Mouse (Mus musculus) liver, adult 2 months (tissue): ENCODE data around the gene Ifi35. TPM values are rescaled to one million over a fixed set of nuclear protein-coding genes. Genes with fewer than 3 reads are reported as not detected.

Experiments used
- DNase-seq: peaks from one replicate; pipeline ENCODE4 v3.0.0-alpha.2; 2011; ENCODE audit warnings: low read depth, low spot score; ENCODE audit errors: extremely low read depth
- H3K27ac ChIP-seq: fragments of 200-500 bp; replicated peaks from 2 replicates; pipeline ENCODE4 v1.5.1; 2012; ENCODE audit warnings: low read depth, mild to moderate bottlenecking, control low read depth, inconsistent platforms, low read length; ENCODE audit not compliant: insufficient read depth
- H3K27me3 ChIP-seq: fragments of 200-500 bp; 2 replicates; pipeline ENCODE4 v1.6.1; 2012; ENCODE audit warnings: mild to moderate bottlenecking, moderate library complexity, low read length, inconsistent platforms; ENCODE audit not compliant: control insufficient read depth, insufficient read depth
- H3K36me3 ChIP-seq: fragments of 200-500 bp; 2 replicates; pipeline ENCODE4 v1.6.1; 2012; ENCODE audit warnings: low read length, inconsistent platforms; ENCODE audit not compliant: control insufficient read depth, insufficient read depth
- H3K4me1 ChIP-seq: fragments of 200-500 bp; 2 replicates; pipeline ENCODE4 v1.6.1; 2011; ENCODE audit warnings: low read length; ENCODE audit not compliant: control insufficient read depth, insufficient read depth
- H3K4me3 ChIP-seq: fragments of 200-500 bp; 2 replicates; pipeline ENCODE4 v1.5.1; 2011; ENCODE audit warnings: low read depth, mild to moderate bottlenecking, control low read depth, low read length, moderate library complexity; ENCODE audit not compliant: insufficient read depth
- H3K79me2 ChIP-seq: fragments of 200-500 bp; 2 replicates; pipeline ENCODE4 v1.6.1; 2012; ENCODE audit warnings: inconsistent platforms, mild to moderate bottlenecking, low read length, moderate library complexity; ENCODE audit not compliant: control insufficient read depth, insufficient read depth
- H3K9ac ChIP-seq: fragments of 200-500 bp; 2 replicates; pipeline ENCODE4 v1.6.1; 2012; ENCODE audit warnings: low read depth, mild to moderate bottlenecking, control low read depth, inconsistent platforms, low read length
- CTCF ChIP-seq: fragments of 200-500 bp; IDR thresholded peaks from 2 replicates; pipeline ENCODE4 v1.5.1; 2011; ENCODE audit warnings: low read depth, low read length, control low read depth
- POLR2A ChIP-seq: fragments of 200-500 bp; IDR thresholded peaks from 2 replicates; pipeline ENCODE4 v1.6.1; 2011; ENCODE audit warnings: low read length, control low read depth; ENCODE audit not compliant: insufficient read depth; ENCODE audit errors: extremely low read depth
- WGBS: fragments of 180-500 bp; shearing (Covaris S2); methylation state at CpG from one replicate; pipeline ENCODE4 v1.1.7; 2018; 5-methylcytosine and 5-hydroxymethylcytosine counted together
- polyA plus RNA-seq: library from polyadenylated mRNA; depleted of rRNA; stranded (reverse); fragments of >200 nt; gene quantifications from 2 replicates; pipeline ENCODE4 v1.2.3, GENCODE M21; 2012
- total RNA-seq: library from RNA; depleted of rRNA; stranded (reverse); fragments of >200 nt; gene quantifications from 2 replicates; pipeline ENCODE4 v1.2.3, GENCODE M21; 2014

Ifi35 gene
- total and polyA plus RNA-seq, 2 experiments = 37.1 to 43.6 TPM

DNA sequence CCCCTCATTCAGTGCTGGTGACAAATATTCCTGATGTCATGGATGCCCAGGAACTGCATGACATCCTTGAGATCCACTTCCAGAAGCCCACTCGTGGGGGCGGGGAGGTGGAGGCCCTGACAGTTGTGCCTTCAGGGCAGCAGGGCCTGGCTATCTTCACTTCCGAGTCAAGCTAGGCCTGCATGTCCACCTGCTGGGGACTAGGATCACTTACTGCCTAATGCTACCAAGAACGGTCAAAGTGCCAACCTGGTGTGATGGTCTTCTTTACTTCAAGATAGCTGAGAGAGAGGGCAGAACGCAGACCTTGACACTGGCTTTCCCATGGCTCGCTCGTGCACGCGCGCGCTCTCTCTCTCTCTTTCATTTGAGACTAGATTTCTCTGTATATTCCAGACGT lies 10.0 kb downstream of the Ifi35 start:
- 92% methylated on average over 12 of the region's 12 CpGs for WGBS
- peaks cover 9% of the 10 kb centered on the region for H3K4me1 ChIP-seq
- peaks cover 18% of the 10 kb centered on the region for H3K36me3 ChIP-seq
- no peak for DNase-seq
- H3K27ac ChIP-seq = no peak overlapping the region
- no peak overlapping the region for H3K9ac ChIP-seq
- no peaks in the 10 kb centered on the region for H3K27me3 ChIP-seq
- peaks cover 8% of the 10 kb centered on the region; the same call in 1 of the 2 replicates for H3K79me2 ChIP-seq
- no peak overlapping the region for H3K4me3 ChIP-seq
- TF ChIP-seq CTCF = no peak
- TF ChIP-seq POLR2A = no peak

DNA sequence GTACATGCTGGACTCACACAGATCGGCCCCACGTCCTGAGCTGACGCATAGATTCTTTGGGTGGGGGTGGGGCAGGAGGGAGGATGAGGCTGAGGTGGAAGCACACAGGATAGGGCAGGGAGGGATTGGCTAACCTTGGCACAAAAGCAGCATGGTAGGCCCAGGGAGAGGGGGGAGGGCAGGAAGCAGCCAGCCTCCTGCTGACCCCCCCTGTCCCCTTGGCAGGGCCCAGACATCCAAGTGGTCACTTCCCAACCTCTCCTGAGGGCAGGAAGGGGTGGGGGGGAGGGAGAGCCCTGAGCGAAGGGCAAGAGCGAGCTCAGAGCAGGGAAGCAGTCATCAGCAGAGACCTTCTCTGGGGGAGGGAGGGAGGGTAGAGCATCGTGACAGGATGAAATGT lies 11.5 kb downstream of the Ifi35 start:
- TF ChIP-seq CTCF (no peak), POLR2A (no peak)
- H3K79me2 ChIP-seq = no peaks in the 10 kb centered on the region; the same call in 1 of the 2 replicates
- no peak overlapping the region for H3K4me3 ChIP-seq
- peaks cover 7% of the 10 kb centered on the region for H3K4me1 ChIP-seq
- 78% methylated on average over 6 of the region's 6 CpGs for WGBS
- no peak overlapping the region for H3K27ac ChIP-seq
- no peaks in the 10 kb centered on the region for H3K27me3 ChIP-seq
- DNase-seq = no peak
- no peak overlapping the region for H3K9ac ChIP-seq
- peaks cover 18% of the 10 kb centered on the region for H3K36me3 ChIP-seq

DNA sequence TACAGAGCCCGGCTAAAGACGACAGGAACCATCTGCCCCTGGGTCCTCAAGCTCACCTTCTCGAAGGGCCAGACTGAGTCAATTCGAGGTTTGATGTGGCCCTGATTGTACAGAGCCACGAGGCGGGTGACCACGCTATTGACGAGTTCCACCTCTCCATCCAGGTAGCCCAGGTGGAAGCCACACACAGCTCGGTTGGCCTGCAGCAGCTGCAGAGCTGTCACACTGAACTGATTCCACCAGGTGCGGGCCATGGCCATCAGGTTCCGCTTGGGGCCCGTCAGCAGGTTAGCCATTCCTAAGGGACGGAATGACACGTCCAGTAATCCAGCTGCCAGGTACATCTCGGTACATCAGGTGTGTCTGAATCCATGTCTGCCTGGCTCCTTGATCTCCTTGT lies 12.1 kb downstream of the Ifi35 start:
- no peak for DNase-seq
- H3K27ac ChIP-seq = no peak overlapping the region
- WGBS = 90% methylated on average over 15 of the region's 15 CpGs
- no peak overlapping the region for H3K9ac ChIP-seq
- H3K27me3 ChIP-seq = no peaks in the 10 kb centered on the region
- peaks cover 18% of the 10 kb centered on the region for H3K36me3 ChIP-seq
- H3K4me3 ChIP-seq = no peak overlapping the region
- TF ChIP-seq CTCF (no peak), POLR2A (no peak)
- no peaks in the 10 kb centered on the region; the same call in 1 of the 2 replicates for H3K79me2 ChIP-seq
- H3K4me1 ChIP-seq = peaks cover 3% of the 10 kb centered on the region

DNA sequence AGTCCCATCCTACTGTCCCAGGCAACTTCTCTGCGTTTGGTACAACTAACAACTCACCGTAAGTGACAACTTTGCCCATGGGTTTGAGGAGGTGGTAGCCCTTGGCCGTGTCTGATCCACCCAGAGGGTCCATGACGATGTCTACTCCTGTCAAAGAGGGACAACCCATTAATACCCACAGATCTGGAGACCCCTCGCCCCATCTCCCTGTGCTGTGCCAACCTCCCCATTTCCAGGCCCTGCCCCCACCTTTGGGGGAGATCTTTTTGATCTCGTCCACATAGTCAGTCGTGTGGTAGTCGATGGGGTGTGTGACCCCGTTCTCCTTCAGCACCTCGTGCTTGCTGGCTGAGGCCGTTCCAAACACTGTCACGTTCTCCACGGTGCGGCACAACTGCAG lies 13.9 kb downstream of the Ifi35 start:
- Histone ChIP-seq H3K79me2 (no peaks in the 10 kb centered on the region), H3K9ac (no peak overlapping the region), H3K27ac (no peak overlapping the region), H3K4me1 (no peaks in the 10 kb centered on the region), H3K4me3 (no peak overlapping the region), H3K27me3 (no peaks in the 10 kb centered on the region), H3K36me3 (peaks cover 11% of the 10 kb centered on the region)
- no peak for DNase-seq
- WGBS = 92% methylated on average over 14 of the region's 14 CpGs
- no peak for TF ChIP-seq CTCF
- TF ChIP-seq POLR2A = no peak

DNA sequence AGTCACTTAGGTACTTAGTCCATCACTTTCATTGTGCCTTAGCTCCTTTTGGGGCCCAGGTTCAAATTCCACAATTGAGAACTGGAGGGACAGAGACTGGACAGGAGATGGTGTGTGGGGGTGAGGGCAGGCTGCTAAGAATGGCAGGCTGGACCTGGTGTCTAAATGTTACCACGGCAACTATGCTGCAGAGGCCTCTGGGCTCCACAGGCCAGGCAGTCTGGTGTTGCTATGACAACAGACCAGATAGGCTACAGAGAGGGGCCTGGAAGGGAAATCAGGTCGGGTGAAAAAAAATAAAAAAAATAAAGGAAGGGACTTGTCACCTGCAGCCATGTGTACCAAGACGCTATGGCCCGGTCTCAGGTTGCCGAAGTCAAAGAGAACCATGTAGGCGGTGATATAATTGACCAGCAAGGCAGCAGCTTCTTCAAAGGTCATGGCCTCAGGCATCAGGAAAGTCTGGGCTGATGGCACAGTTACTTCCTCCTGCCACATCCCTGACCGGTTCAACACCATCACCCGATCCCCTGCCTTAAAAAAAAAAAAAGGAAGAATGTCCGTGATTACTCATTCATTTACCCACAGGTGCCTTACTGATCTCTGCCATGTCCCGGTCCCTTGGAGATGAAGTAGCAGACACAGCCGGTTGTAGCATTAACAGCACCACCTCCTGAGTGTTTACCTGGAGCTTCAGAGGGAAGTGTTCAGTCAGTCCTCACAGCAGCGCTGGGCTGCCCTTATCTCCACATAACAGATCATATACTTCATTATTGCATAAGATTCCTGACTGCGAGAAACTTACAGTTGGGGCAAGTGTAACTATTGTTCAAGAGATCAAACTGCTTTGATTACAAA lies 14.6 kb downstream of the Ifi35 start:
- Histone ChIP-seq H3K9ac (no peak overlapping the region), H3K79me2 (no peaks in the 10 kb centered on the region), H3K4me3 (no peak overlapping the region), H3K36me3 (peaks cover 8% of the 10 kb centered on the region), H3K27me3 (no peaks in the 10 kb centered on the region), H3K4me1 (peaks cover 1% of the 10 kb centered on the region; the same call in 1 of the 2 replicates), H3K27ac (no peak overlapping the region)
- no peak for TF ChIP-seq CTCF
- no peak for TF ChIP-seq POLR2A
- DNase-seq = no peak
- 52% methylated on average over 13 of the region's 13 CpGs for WGBS
